Mouse (Mus musculus): ENCODE data around the gene Actr2. TPM values are rescaled to one million over a fixed set of nuclear protein-coding genes. Genes with fewer than 3 reads are reported as not detected.

The Actr2 gene
- total RNA-seq, 2 experiments from 2014 or later: 125 to 151 TPM

GRCm38 (mm10) chr11:20020720-20021119 is 92.0 kb downstream of the Actr2 start:
- DNase-seq (ENCODE audit: low spot score in 2 of 2): no peak

GRCm38 (mm10) chr11:20018905-20019304 is 93.8 kb downstream of the Actr2 start:
- DNase-seq (ENCODE audit: low spot score in 2 of 2): no peak

GRCm38 (mm10) chr11:20017937-20018336 is 94.8 kb downstream of the Actr2 start:
- DNase-seq (ENCODE audit: low spot score in 2 of 2): no peak

- no peak for DNase-seq (ENCODE audit: low spot score in 2 of 2)
These were observed 99.3 kb downstream of the Actr2 start for GRCm38 (mm10) chr11:20013366-20013765.

Other genes with a start within 250 kb of the Actr2 start
- 10 to 100 TPM; 21.4 to 33.5 TPM for gene Spred2, start 188.5 kb downstream of the Actr2 start, total RNA-seq (2021)
- 100 to 1,000 TPM; 179 to 185 TPM for gene Rab1a, start 88.5 kb upstream of the Actr2 start, total RNA-seq (2021)
- gene Cep68, start 136.5 kb upstream of the Actr2 start, total RNA-seq (2021): 10 to 100 TPM; 18.9 to 20.9 TPM
- 1 to 10 TPM; 6.3 to 9.7 TPM for gene Slc1a4, start 219.8 kb upstream of the Actr2 start, total RNA-seq (2021)

Measured in adrenal gland, adult 18-20 months (tissue).